Mouse (Mus musculus): ENCODE results near the gene Slc16a13.

DNA sequence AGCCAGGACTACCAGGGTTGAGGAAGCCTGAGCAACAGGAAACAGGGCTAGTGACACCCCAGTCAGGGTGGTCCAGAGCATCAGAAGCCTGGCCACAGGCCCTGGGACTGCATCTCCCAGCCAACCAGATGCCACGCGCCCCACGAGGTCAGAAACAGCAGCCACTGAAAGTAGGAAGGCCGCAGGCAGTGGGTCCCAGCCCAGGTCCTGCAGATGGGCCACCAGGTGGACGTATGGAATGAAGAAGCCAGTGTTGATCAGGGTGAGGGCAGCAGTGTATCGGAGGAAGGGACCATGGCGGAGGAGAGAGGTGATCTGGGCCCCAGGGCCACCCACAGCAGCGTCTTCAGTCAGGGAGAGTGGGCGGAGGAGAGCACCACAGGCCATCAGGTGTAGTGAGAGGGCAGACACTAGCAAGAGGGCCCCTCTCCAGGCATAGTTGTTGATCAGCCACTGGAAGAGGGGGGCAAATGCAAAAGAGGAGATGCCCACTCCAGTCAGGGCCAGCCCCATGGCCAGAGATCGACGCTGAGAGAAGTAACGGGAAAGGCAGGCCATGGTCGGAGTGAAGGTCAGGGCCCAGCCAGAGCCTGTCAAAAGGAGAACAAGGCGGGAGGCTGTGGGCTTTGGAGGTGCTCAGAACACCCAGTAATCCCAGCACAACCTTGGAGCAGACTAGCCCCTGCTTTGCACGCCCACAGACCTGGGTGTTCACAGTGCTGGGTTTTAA lies 2.0 kb downstream of the Slc16a13 start:
- TF ChIP-seq POLR2A (IDR thresholded peaks at IDR 0.05; ENCODE audit: borderline replicate concordance, low read depth, low read length) (no peak), CTCF (IDR thresholded peaks at IDR 0.05; ENCODE audit: low read depth, low read length) (no peak)
